Mouse (Mus musculus) C2C12 (cell line): ENCODE measurements at regions not wholly inside any gene's neighbourhood (a gene's known extent, or its start where the extent isn't known, plus 50 kb on each side); places are given as distances from the start of the nearest gene placed in this dataset.

ENCODE experiments used
- CEBPB ChIP-seq: IDR thresholded peaks from one replicate; pipeline ENCODE4 v1.6.1; 2011; ENCODE audit warnings: low read depth, mild to moderate bottlenecking, control low read depth, moderate library complexity
- CTCF ChIP-seq: IDR thresholded peaks from one replicate; pipeline ENCODE4 v1.5.1; 2011; ENCODE audit not compliant: control insufficient read depth, insufficient read depth, insufficient read length
- FOSL1 ChIP-seq: IDR thresholded peaks from one replicate; pipeline ENCODE4 v1.8.0; 2011; ENCODE audit warnings: mild to moderate bottlenecking, low read length; ENCODE audit not compliant: poor library complexity, insufficient read depth, severe bottlenecking
- MAX ChIP-seq: IDR thresholded peaks from one replicate; pipeline ENCODE4 v1.6.1; 2011; ENCODE audit warnings: mild to moderate bottlenecking, control low read depth
- MYOD1 ChIP-seq: IDR thresholded peaks from one replicate; pipeline ENCODE4 v1.6.1; 2011; ENCODE audit warnings: low read depth; ENCODE audit not compliant: control insufficient read depth, insufficient read length
- MYOG ChIP-seq: IDR thresholded peaks from one replicate; pipeline ENCODE4 v1.6.1; 2011; ENCODE audit not compliant: control insufficient read depth, insufficient read length; ENCODE audit errors: extremely low read depth
- USF1 ChIP-seq: IDR thresholded peaks from one replicate; pipeline ENCODE4 v1.6.1; 2011; ENCODE audit warnings: low read depth, mild to moderate bottlenecking, control low read depth, moderate library complexity

GRCm38 (mm10) chr12:8856051-8856543, 65.4 kb upstream of the Laptm4a start:
- TF ChIP-seq CTCF (no peak), MAX (peak; percentile 50), CEBPB (no peak), USF1 (no peak), MYOG (no peak), MYOD1 (no peak), FOSL1 (no peak)
